Mouse (Mus musculus) neural tube, embryonic 13.5 days (tissue): ENCODE data around the gene 9330161L09Rik. TPM values are rescaled to one million over a fixed set of nuclear protein-coding genes. Genes with fewer than 3 reads are reported as not detected.

Experiments used
- ATAC-seq: fragments of 200-750 bp; cut with Nextera tagmentation; 2 replicates; pipeline ENCODE4 v1.8.0; 2017; ENCODE audit warnings: low read depth, mild to moderate bottlenecking, moderate TSS enrichment, moderate library complexity
- H3K27ac ChIP-seq: fragments of 300-500 bp; sonication (generic); replicated peaks from 2 replicates; pipeline ENCODE4 v1.5.1; 2015; ENCODE audit warnings: moderate library complexity, mild to moderate bottlenecking, inconsistent platforms
- H3K27me3 ChIP-seq: fragments of 300-500 bp; sonication (generic); 2 replicates; pipeline ENCODE4 v1.6.1; 2015; ENCODE audit warnings: mild to moderate bottlenecking, inconsistent platforms
- H3K36me3 ChIP-seq: fragments of 300-500 bp; sonication (generic); 2 replicates; pipeline ENCODE4 v1.6.1; 2015; ENCODE audit warnings: mild to moderate bottlenecking, inconsistent platforms
- H3K4me1 ChIP-seq: fragments of 300-500 bp; sonication (generic); replicated peaks from 2 replicates; pipeline ENCODE4 v1.6.1; 2015; ENCODE audit warnings: inconsistent platforms
- H3K4me2 ChIP-seq: fragments of 300-500 bp; sonication (generic); 2 replicates; pipeline ENCODE4 v1.6.1; 2015; ENCODE audit warnings: inconsistent platforms, mild to moderate bottlenecking, moderate library complexity
- H3K4me3 ChIP-seq: fragments of 300-500 bp; sonication (generic); 2 replicates; pipeline ENCODE4 v1.5.1; 2015; ENCODE audit warnings: mild to moderate bottlenecking, inconsistent platforms
- H3K9ac ChIP-seq: fragments of 300-500 bp; sonication (generic); 2 replicates; pipeline ENCODE4 v1.6.1; 2015; ENCODE audit warnings: moderate library complexity, mild to moderate bottlenecking, inconsistent platforms
- H3K9me3 ChIP-seq: fragments of 300-500 bp; sonication (generic); 2 replicates; pipeline ENCODE4 v1.6.1; 2016; ENCODE audit warnings: inconsistent platforms
- WGBS: fragments of 180-500 bp; shearing (Covaris S2); methylation state at CpG from one replicate; pipeline ENCODE4 v1.1.7; 2015; 5-methylcytosine and 5-hydroxymethylcytosine counted together
- polyA plus RNA-seq: library from polyadenylated mRNA; unstranded; fragments of >200 nt; fragmentation: Nextera tagmentation; extraction: Ambion mirVana; gene quantifications from 2 replicates; pipeline ENCODE4 v1.2.1, GENCODE M21; 2015

The 9330161L09Rik gene
- polyA plus RNA-seq, 1 experiment from 2014 or later: 0.59 TPM

DNA sequence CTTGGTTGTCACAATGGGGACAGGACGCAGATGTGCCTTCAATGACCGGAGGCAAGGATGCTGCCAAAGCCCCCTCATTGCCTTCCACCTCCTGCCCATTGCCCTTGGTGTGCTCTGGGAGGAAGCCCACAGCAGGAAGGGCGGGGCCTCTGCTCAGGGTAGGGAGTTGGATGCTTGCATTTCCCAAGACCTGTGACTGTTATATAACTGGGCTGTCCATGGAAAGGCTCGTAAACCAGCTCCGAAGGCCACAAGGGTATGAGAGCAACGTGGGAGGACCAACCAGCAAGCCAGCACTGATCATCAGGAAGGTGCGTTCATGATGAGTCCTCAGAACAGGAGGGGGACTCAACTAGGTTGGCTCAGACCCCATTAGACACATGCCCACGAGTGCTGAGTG lies 46.8 kb downstream of the 9330161L09Rik start:
- no peak for ATAC-seq
- Histone ChIP-seq H3K27me3 (no peaks in the 10 kb centered on the region), H3K4me2 (no peak overlapping the region), H3K9ac (no peak overlapping the region), H3K27ac (no peak overlapping the region), H3K9me3 (no peaks in the 10 kb centered on the region), H3K4me3 (no peak overlapping the region), H3K36me3 (no peaks in the 10 kb centered on the region), H3K4me1 (peaks cover 6% of the 10 kb centered on the region; the same call in 1 of the 2 replicates)
- WGBS: 81% methylated on average over 8 of the region's 8 CpGs

DNA sequence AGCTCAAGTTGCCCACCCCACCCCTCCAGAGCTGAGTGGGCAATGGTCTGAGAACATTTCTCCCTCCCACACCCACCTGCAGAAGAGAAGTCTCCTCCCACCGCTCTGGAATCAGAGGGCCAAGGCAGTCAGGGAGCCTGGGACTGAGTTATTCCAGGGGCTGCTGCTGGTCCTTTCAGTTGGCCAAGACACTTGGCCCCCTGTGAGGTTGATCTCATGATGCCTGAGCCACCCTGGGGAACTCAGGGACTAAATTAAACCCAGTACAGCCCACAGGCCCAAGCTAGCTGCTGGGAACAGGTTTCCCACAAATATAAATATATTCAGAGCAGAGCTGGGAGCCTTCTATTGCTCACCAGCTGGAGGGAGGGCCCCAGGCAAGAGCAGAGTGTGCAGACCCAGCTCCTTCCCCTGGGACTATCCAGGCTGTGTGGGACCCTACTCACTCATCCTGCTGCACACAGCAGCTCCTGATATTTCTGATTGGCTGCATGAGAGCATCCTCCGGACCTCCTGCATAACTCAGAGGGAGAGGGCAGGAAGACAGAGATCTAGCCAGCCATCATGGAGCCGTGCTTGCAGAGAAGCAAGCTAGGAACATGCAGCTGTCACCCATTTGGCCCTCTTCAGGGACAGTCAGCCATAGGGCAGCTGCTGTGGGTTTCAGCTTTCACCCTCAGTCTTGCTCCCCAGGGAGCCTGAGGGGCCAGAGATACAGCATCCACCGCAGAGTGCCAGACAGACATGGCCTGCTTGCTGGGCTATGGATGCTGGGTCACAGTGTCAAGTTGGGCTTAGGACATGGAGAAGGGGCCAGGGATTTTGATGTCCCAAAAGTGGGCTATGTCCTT lies 48.4 kb downstream of the 9330161L09Rik start:
- H3K4me3 ChIP-seq: no peak overlapping the region
- no peaks in the 10 kb centered on the region for H3K36me3 ChIP-seq
- peak; percentile 42; the same call in 1 of the 2 replicates for ATAC-seq
- no peak overlapping the region for H3K9ac ChIP-seq
- H3K4me2 ChIP-seq: no peak overlapping the region
- no peaks in the 10 kb centered on the region for H3K27me3 ChIP-seq
- no peaks in the 10 kb centered on the region for H3K9me3 ChIP-seq
- H3K4me1 ChIP-seq: peaks cover 6% of the 10 kb centered on the region; the same call in 1 of the 2 replicates
- H3K27ac ChIP-seq: no peak overlapping the region
- 62% methylated on average over 4 of the region's 4 CpGs for WGBS

DNA sequence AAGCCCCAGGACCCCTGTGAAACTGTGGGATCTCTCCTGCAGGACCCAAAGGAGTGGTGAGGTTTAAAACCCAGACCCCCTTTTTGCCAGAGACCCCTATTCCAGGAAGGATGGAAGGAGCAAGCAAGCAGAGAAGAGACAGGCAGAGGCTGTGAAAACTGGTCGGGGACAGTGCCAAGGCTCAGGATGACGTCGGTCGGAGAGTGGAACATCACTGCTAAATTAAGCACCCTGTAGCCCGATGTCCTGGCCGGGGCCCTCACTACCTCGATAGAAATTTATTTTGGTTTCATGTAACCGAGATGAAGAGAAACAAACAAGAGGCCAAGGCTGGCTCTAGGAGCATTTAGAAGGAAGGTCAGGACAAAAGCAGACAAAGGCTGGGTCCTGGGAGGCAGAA lies 49.4 kb downstream of the 9330161L09Rik start:
- Histone ChIP-seq H3K9me3 (no peaks in the 10 kb centered on the region), H3K4me2 (no peak overlapping the region), H3K27ac (no peak overlapping the region), H3K27me3 (no peaks in the 10 kb centered on the region), H3K36me3 (no peaks in the 10 kb centered on the region), H3K4me1 (peaks cover 12% of the 10 kb centered on the region), H3K9ac (no peak overlapping the region), H3K4me3 (no peak overlapping the region)
- ATAC-seq: no peak
- 86% methylated on average over 8 of the region's 8 CpGs for WGBS

Other genes with a start within 250 kb of the 9330161L09Rik start
- 2.4 and 3.8 TPM in 2 replicates for gene Prima1, start 165.7 kb downstream of the 9330161L09Rik start, polyA plus RNA-seq
- 8.5 and 10.3 TPM in 2 replicates for gene Fam181a, start 96.8 kb downstream of the 9330161L09Rik start, polyA plus RNA-seq
- 1.6 and 1.9 TPM in 2 replicates for gene Asb2, start 51.8 kb downstream of the 9330161L09Rik start, polyA plus RNA-seq
- 20.8 and 24.2 TPM in 2 replicates for gene Otub2, start 19.1 kb downstream of the 9330161L09Rik start, polyA plus RNA-seq
- 167 and 170 TPM in 2 replicates for gene Ddx24, start 18.0 kb upstream of the 9330161L09Rik start, polyA plus RNA-seq
- gene Ifi27, start 26.4 kb upstream of the 9330161L09Rik start, polyA plus RNA-seq: 6.2 and 9.4 TPM in 2 replicates
- 2.0 and 3.4 TPM in 2 replicates for gene Ifi27l2a, start 35.9 kb upstream of the 9330161L09Rik start, polyA plus RNA-seq
- not detected in 2 replicates for gene Ifi27l2b, start 49.4 kb upstream of the 9330161L09Rik start, polyA plus RNA-seq
- gene Ppp4r4, start 124.5 kb upstream of the 9330161L09Rik start, polyA plus RNA-seq: 1.8 and 2.0 TPM in 2 replicates
- not detected in 2 replicates for gene Serpina10, start 223.6 kb upstream of the 9330161L09Rik start, polyA plus RNA-seq
- 0.35 and 0.36 TPM in 2 replicates for gene Serpina6, start 249.4 kb upstream of the 9330161L09Rik start, polyA plus RNA-seq